Mouse (Mus musculus) cerebellum, adult 2 months (tissue): Measurements from ENCODE around the gene Morn2. TPM values are rescaled to one million over a fixed set of nuclear protein-coding genes. Genes with fewer than 3 reads are reported as not detected.

Experiments used
- DNase-seq, 2 experiments: peaks; one replicate each; pipeline ENCODE4 v3.0.0; 2021
- H3K27ac ChIP-seq: fragments of 200-500 bp; 2 replicates; pipeline ENCODE4 v1.5.1; 2012; ENCODE audit warnings: low read length, control low read depth, inconsistent platforms; ENCODE audit not compliant: insufficient read depth
- H3K27me3 ChIP-seq: fragments of 200-500 bp; 2 replicates; pipeline ENCODE4 v1.6.1; 2012; ENCODE audit warnings: inconsistent platforms, mild to moderate bottlenecking, low read length, moderate library complexity; ENCODE audit not compliant: control insufficient read depth, insufficient read depth
- H3K4me1 ChIP-seq: fragments of 200-500 bp; 2 replicates; pipeline ENCODE4 v1.6.1; 2011; ENCODE audit warnings: low read length; ENCODE audit not compliant: control insufficient read depth, insufficient read depth
- H3K4me3 ChIP-seq: fragments of 200-500 bp; replicated peaks from 2 replicates; pipeline ENCODE3; 2011; ENCODE audit warnings: mild to moderate bottlenecking, low read depth, low read length, control low read depth; ENCODE audit not compliant: insufficient read depth
- CTCF ChIP-seq: fragments of 200-500 bp; IDR thresholded peaks from 2 replicates; pipeline ENCODE4 v1.5.1; 2011; ENCODE audit warnings: low read depth, mild to moderate bottlenecking, control low read depth, low read length, moderate library complexity, borderline replicate concordance; ENCODE audit not compliant: insufficient read depth
- POLR2A ChIP-seq: fragments of 200-500 bp; IDR thresholded peaks from 2 replicates; pipeline ENCODE4 v1.6.1; 2011; ENCODE audit warnings: low read length, control low read depth, borderline replicate concordance; ENCODE audit not compliant: insufficient read depth
- WGBS: fragments of 180-500 bp; shearing (Covaris S2); methylation state at CpG from one replicate; pipeline ENCODE4 v1.1.7; 2018; 5-methylcytosine and 5-hydroxymethylcytosine counted together
- polyA plus RNA-seq: library from polyadenylated mRNA; depleted of rRNA; stranded (reverse); fragments of >200 nt; gene quantifications from 2 replicates; pipeline ENCODE4 v1.2.3, GENCODE M21; 2012

Gene Morn2
- polyA plus RNA-seq, 1 experiment, result 34.1 TPM

- TF ChIP-seq POLR2A, result no peak
- no peak for TF ChIP-seq CTCF
- Histone ChIP-seq H3K27ac (no peak overlapping the region), H3K27me3 (no peaks in the 10 kb centered on the region), H3K4me1 (no peaks in the 10 kb centered on the region), H3K4me3 (no peak overlapping the region)
- no peak for DNase-seq
- 92% methylated on average over 4 of the region's 4 CpGs for WGBS
Observed at GRCm38 (mm10) chr17:80278255-80278654, 11.7 kb upstream of the Morn2 start.

DNA sequence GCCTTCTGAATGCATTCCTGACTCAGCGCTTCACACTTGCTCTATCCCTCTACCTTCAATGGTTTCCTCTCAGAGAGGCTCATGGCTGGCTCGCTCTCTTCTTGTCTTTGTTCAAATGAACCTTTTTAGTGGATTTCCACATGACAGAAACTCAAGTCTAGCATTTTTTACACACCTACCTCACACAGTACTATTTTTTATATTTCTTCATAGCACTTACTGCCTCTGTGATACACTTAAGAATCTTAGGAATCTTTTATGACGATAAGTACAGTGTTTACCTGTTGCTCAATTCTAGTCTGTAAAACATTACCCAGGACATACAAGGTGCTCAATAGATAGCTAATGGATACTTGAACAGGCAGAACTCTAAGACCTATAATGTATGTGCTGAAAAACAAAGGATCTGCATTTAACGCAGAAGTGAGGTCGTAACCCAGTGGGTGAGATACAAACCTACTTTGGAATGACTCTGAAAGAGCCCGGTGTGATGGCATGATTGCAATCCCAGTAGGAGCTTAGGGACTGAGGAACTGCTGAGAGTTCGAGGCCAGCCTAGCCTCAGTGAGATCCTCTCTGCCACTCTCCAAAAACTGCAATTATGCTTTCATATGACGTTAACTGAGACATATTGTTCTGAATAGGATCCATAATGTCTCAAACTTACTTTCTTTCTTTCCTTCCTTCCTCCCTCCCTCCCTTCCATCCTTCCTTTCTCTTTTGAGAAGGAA lies 10.5 kb upstream of the Morn2 start:
- 96% methylated on average over 8 of the region's 8 CpGs for WGBS
- Histone ChIP-seq H3K4me3 (no peak overlapping the region), H3K27ac (no peak overlapping the region), H3K27me3 (no peaks in the 10 kb centered on the region), H3K4me1 (no peaks in the 10 kb centered on the region)
- DNase-seq, result no peak
- no peak for TF ChIP-seq CTCF

GRCm38 (mm10) chr17:80284446-80284845 lies 5.6 kb upstream of the Morn2 start:
- TF ChIP-seq POLR2A (no peak), CTCF (no peak)
- no peak for DNase-seq
- Histone ChIP-seq H3K4me1 (no peaks in the 10 kb centered on the region; the same call in 1 of the 2 replicates), H3K27me3 (no peaks in the 10 kb centered on the region), H3K27ac (no peak overlapping the region), H3K4me3 (no peak overlapping the region)
- WGBS, result 94% methylated on average over 4 of the region's 4 CpGs

DNA sequence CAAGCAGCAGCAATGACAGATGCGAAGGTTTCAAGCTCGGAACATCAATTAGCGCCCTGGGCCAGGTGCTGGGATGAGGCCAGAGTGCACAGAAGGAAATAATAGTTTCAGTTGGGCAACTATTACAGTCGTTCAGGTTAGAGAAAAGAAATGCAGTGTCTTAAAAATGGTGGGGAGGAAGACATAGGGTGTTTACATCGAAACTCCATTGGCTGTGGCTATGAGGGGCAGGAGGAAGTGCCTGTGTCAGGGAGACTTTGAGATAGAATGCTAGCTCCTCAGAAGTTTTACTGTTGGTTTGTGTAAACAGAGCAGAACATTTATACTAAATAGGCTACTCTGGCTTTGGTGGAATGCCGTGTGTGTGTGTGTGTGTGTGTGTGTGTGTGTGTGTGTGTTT lies 2.0 kb upstream of the Morn2 start:
- TF ChIP-seq POLR2A, result no peak
- TF ChIP-seq CTCF, result no peak
- no peak overlapping the region for H3K4me3 ChIP-seq
- no peak for DNase-seq
- no peaks in the 10 kb centered on the region for H3K27me3 ChIP-seq
- WGBS, result 60% methylated on average over 6 of the region's 6 CpGs
- H3K4me1 ChIP-seq, result no peaks in the 10 kb centered on the region; the same call in 1 of the 2 replicates
- no peak overlapping the region for H3K27ac ChIP-seq

DNA sequence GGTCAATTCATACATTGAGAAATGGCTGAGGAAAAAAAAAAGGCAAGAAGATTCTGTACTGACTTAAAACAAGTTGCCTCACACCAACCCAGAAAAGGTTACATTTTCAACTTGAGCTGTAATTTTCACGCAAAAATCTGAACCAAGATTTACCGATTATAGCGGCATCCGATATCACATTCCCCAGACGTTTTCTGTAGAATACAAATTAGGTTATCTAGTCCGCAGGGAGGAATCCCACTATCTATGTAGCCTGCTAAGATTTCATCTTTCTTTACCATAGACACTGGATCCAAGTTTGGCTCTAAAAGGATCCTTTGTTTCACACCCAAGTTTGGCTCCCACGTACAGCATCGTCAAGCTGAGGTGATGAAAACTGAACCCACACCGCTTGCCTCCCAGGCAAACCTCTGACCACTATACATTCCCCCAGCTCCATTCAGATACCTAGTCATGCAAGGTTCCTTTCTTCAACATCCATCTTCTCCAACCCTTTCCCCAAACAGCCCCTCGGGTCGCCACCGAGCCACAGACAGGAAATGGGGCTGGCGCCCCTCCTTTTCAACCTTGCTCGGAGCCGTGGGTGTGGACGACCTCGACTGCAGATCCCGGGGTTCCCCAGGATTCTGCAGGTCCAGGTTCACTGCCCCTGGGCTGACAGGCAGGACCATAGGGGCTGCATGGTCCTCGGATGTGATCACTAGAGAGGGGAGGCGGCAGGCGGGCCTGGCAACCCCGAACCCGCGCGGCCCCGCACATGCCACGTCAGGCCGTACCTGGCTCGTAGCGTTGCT lies 526 bp upstream of the Morn2 start:
- DNase-seq, result no peak
- peak overlapping the region; percentile 44 for H3K27ac ChIP-seq

GRCm38 (mm10) chr17:80291148-80291547 lies 1.1 kb downstream of the Morn2 start:
- TF ChIP-seq CTCF, result peak; percentile 24; the same call in 1 of the 2 replicates
- TF ChIP-seq POLR2A, result no peak
- peak in 1 of 2 experiments; percentile 33 for DNase-seq
- no peaks in the 10 kb centered on the region for H3K27me3 ChIP-seq
- H3K27ac ChIP-seq, result no peak overlapping the region
- 25% methylated on average over 2 of the region's 2 CpGs for WGBS
- H3K4me1 ChIP-seq, result no peaks in the 10 kb centered on the region; the same call in 1 of the 2 replicates
- no peak overlapping the region for H3K4me3 ChIP-seq

More for the DNA sequence above, 526 bp upstream of the Morn2 start:
- WGBS, result under 1% methylated on average over 30 of the region's 30 CpGs
- TF ChIP-seq POLR2A (no peak), CTCF (no peak)
- H3K27me3 ChIP-seq, result no peaks in the 10 kb centered on the region
- peak overlapping the region; percentile 79 for H3K4me3 ChIP-seq
- no peaks in the 10 kb centered on the region; the same call in 1 of the 2 replicates for H3K4me1 ChIP-seq

DNA sequence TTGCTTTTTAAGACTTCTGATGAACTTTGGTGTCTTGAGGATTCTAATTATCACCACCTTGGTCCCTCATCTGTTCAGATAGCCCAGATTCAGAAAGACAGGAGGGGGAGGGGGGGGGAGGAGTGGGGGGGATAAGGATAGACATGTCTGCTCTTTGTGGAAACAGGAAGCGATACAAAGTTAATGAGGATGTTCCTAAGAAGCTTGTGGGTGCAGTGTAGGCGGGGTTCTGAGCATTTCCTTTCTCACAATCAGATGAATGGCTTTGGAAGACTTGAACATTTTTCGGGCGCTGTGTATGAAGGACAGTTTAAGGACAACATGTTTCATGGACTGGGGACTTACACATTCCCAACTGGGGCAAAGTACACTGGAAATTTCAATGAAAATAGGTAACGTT lies 5.3 kb downstream of the Morn2 start:
- H3K4me3 ChIP-seq, result no peak overlapping the region
- 93% methylated on average over 5 of the region's 5 CpGs for WGBS

DNA sequence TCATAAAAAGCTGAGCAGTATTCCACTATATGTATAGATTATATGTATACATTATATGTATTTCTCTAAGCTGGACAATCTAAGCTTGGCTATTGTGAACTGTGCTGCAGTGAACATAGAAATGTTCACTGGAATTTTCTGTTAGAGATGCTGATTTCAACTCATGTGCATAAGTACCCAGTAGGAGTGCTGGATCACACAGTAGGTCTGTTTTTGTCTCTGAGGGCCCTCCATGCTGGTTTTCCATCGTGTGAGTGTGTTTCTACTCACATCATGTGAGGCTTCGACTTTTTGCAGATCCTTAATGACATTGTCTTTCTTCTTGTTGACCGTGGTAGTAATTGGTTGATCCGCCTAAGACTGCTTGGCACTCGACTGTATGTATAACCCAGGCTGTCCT lies 8.8 kb downstream of the Morn2 start:
- no peak for TF ChIP-seq CTCF
- no peak overlapping the region for H3K27ac ChIP-seq
- WGBS, result 87% methylated on average over 5 of the region's 5 CpGs
- no peak overlapping the region for H3K4me3 ChIP-seq
- H3K27me3 ChIP-seq, result no peaks in the 10 kb centered on the region
- no peaks in the 10 kb centered on the region for H3K4me1 ChIP-seq
- DNase-seq, result no peak

More for the DNA sequence above, 5.3 kb downstream of the Morn2 start:
- no peak overlapping the region for H3K27ac ChIP-seq
- no peak for DNase-seq
- TF ChIP-seq POLR2A (no peak), CTCF (no peak)
- no peaks in the 10 kb centered on the region for H3K27me3 ChIP-seq
- H3K4me1 ChIP-seq, result no peaks in the 10 kb centered on the region
